Mouse (Mus musculus) kidney, adult 18-20 months (tissue): ENCODE results near the gene Nsun3.

Experiments
- DNase-seq: peaks from one replicate; pipeline ENCODE4 v3.0.0; 2021

The Nsun3 gene

GRCm38 (mm10) chr16:62745875-62746274 lies 40.7 kb downstream of the Nsun3 start:
- DNase-seq: no peak

- DNase-seq: no peak
These were observed 52.3 kb downstream of the Nsun3 start for GRCm38 (mm10) chr16:62734359-62734758.

- no peak for DNase-seq
These were observed 56.3 kb downstream of the Nsun3 start for GRCm38 (mm10) chr16:62730291-62730690.

- no peak for DNase-seq
These were observed 56.8 kb downstream of the Nsun3 start for GRCm38 (mm10) chr16:62729846-62730245.

- peak; percentile 38 for DNase-seq
These were observed 68.4 kb downstream of the Nsun3 start for GRCm38 (mm10) chr16:62718255-62718654.

GRCm38 (mm10) chr16:62690436-62690835 lies 96.2 kb downstream of the Nsun3 start:
- no peak for DNase-seq

GRCm38 (mm10) chr16:62686073-62686472 lies 100.5 kb downstream of the Nsun3 start:
- no peak for DNase-seq

- no peak for DNase-seq
These were observed 101.1 kb downstream of the Nsun3 start for GRCm38 (mm10) chr16:62685494-62685893.
